Mouse (Mus musculus): ENCODE measurements around the gene Gm10447. TPM values are rescaled to one million over a fixed set of nuclear protein-coding genes. Genes with fewer than 3 reads are reported as not detected.

Gene Gm10447
- polyA plus RNA-seq, 1 experiment from 2014 or later: 0.13 TPM

- Histone ChIP-seq H3K36me3 (replicated peaks) (no peaks in the 10 kb centered on the region), H3K9ac (no peak overlapping the region), H3K4me3 (replicated peaks) (no peak overlapping the region), H3K4me1 (peaks cover 27% of the 10 kb centered on the region), H3K27ac (no peak overlapping the region), H3K4me2 (no peak overlapping the region), H3K9me3 (no peaks in the 10 kb centered on the region), H3K27me3 (peaks cover 43% of the 10 kb centered on the region)
- 85% methylated on average over 5 of the region's 5 CpGs for WGBS
- no peak for ATAC-seq (ENCODE audit: low FRiP score)
These were observed 32.1 kb upstream of the Gm10447 start for GRCm38 (mm10) chr11:53489007-53489406.

GRCm38 (mm10) chr11:53486822-53487594 is 30.1 kb upstream of the Gm10447 start:
- Histone ChIP-seq H3K36me3 (replicated peaks) (no peaks in the 10 kb centered on the region), H3K27me3 (peaks cover 56% of the 10 kb centered on the region), H3K4me2 (peak overlapping the region; percentile 44), H3K4me1 (peaks cover 11% of the 10 kb centered on the region), H3K9me3 (no peaks in the 10 kb centered on the region), H3K9ac (0 out of 2 replicates have a peak overlapping the region, but pooled peaks have one; percentile 21), H3K4me3 (replicated peaks) (peak overlapping the region; percentile 2), H3K27ac (no peak overlapping the region)
- 0 out of 2 replicates have a peak, but pooled peaks have one; percentile 51 for ATAC-seq (ENCODE audit: low FRiP score)
- WGBS: 17% methylated on average over 27 of the region's 27 CpGs

- Histone ChIP-seq H3K36me3 (replicated peaks) (no peaks in the 10 kb centered on the region), H3K27ac (no peak overlapping the region), H3K9me3 (no peaks in the 10 kb centered on the region), H3K4me3 (replicated peaks) (no peak overlapping the region), H3K4me1 (peaks cover 6% of the 10 kb centered on the region; the same call in 1 of the 2 replicates), H3K9ac (no peak overlapping the region), H3K4me2 (no peak overlapping the region), H3K27me3 (peaks cover 63% of the 10 kb centered on the region)
- WGBS: 75% methylated on average over 3 of the region's 3 CpGs
- ATAC-seq (ENCODE audit: low FRiP score): no peak
These were observed 29.4 kb upstream of the Gm10447 start for GRCm38 (mm10) chr11:53486351-53486750.

- H3K27ac ChIP-seq: no peak overlapping the region
- ATAC-seq (ENCODE audit: low FRiP score): no peak
- WGBS: 40% methylated on average over 3 of the region's 3 CpGs
- no peak overlapping the region for H3K4me2 ChIP-seq
- H3K4me3 ChIP-seq (replicated peaks): no peak overlapping the region
- H3K9ac ChIP-seq: no peak overlapping the region
- peaks cover 6% of the 10 kb centered on the region; the same call in 1 of the 2 replicates for H3K4me1 ChIP-seq
- no peaks in the 10 kb centered on the region for H3K36me3 ChIP-seq (replicated peaks)
- H3K9me3 ChIP-seq: no peaks in the 10 kb centered on the region
- H3K27me3 ChIP-seq: peaks cover 68% of the 10 kb centered on the region
These were observed 28.8 kb upstream of the Gm10447 start for GRCm38 (mm10) chr11:53485719-53486118.

GRCm38 (mm10) chr11:53483159-53483891 is 26.4 kb upstream of the Gm10447 start:
- ATAC-seq (ENCODE audit: low FRiP score): no peak
- Histone ChIP-seq H3K4me1 (peaks cover 24% of the 10 kb centered on the region), H3K4me3 (replicated peaks) (no peak overlapping the region), H3K27me3 (peaks cover 75% of the 10 kb centered on the region), H3K36me3 (replicated peaks) (no peaks in the 10 kb centered on the region), H3K9me3 (0 out of 2 replicates have a peak, but pooled peaks cover 4% of the 10 kb centered on the region), H3K4me2 (no peak overlapping the region), H3K27ac (no peak overlapping the region), H3K9ac (no peak overlapping the region)
- WGBS: 83% methylated on average over 9 of the region's 9 CpGs

GRCm38 (mm10) chr11:53481088-53481730 is 24.3 kb upstream of the Gm10447 start:
- peaks cover 65% of the 10 kb centered on the region for H3K27me3 ChIP-seq
- no peak overlapping the region for H3K4me3 ChIP-seq (replicated peaks)
- no peak for ATAC-seq (ENCODE audit: low FRiP score)
- no peak overlapping the region for H3K9ac ChIP-seq
- H3K9me3 ChIP-seq: 0 out of 2 replicates have a peak, but pooled peaks cover 4% of the 10 kb centered on the region
- WGBS: 78% methylated on average over 4 of the region's 4 CpGs
- H3K36me3 ChIP-seq (replicated peaks): no peaks in the 10 kb centered on the region
- H3K4me1 ChIP-seq: peaks cover 23% of the 10 kb centered on the region
- H3K27ac ChIP-seq: no peak overlapping the region
- H3K4me2 ChIP-seq: no peak overlapping the region

- peaks cover 33% of the 10 kb centered on the region for H3K4me1 ChIP-seq
- H3K4me3 ChIP-seq (replicated peaks): peak within 1 kb of the TSS; percentile 48
- peak; percentile 40; the same call in 1 of the 2 replicates for ATAC-seq (ENCODE audit: low FRiP score)
- H3K9ac ChIP-seq: peak within 1 kb of the TSS; percentile 48
- 0 out of 2 replicates have a peak, but pooled peaks cover 4% of the 10 kb centered on the region for H3K9me3 ChIP-seq
- H3K36me3 ChIP-seq (replicated peaks): no peaks in the 10 kb centered on the region
- peaks cover 60% of the 10 kb centered on the region for H3K27me3 ChIP-seq
- WGBS: 5% methylated on average over 40 of the region's 40 CpGs
- peak within 1 kb of the TSS; percentile 46; the same call in 1 of the 2 replicates for H3K27ac ChIP-seq
- peak within 1 kb of the TSS; percentile 72 for H3K4me2 ChIP-seq
These were observed 22.9 kb upstream of the Gm10447 start, which contains the start of the genes Gm9945 and Sowaha for GRCm38 (mm10) chr11:53479783-53480301. TSS of gene Gm9945 (plus strand) at chr11:53480166. TSS of gene Sowaha (minus strand) at chr11:53480274.

- Histone ChIP-seq H3K9me3 (0 out of 2 replicates have a peak, but pooled peaks cover 4% of the 10 kb centered on the region), H3K27ac (peak overlapping the region; percentile 46; the same call in 1 of the 2 replicates), H3K4me2 (peak overlapping the region; percentile 72), H3K4me1 (peaks cover 33% of the 10 kb centered on the region), H3K4me3 (replicated peaks) (peak overlapping the region; percentile 48), H3K27me3 (peaks cover 62% of the 10 kb centered on the region), H3K9ac (peak overlapping the region; percentile 48), H3K36me3 (replicated peaks) (no peaks in the 10 kb centered on the region)
- WGBS: 1% methylated on average over 62 of the region's 62 CpGs
- ATAC-seq (ENCODE audit: low FRiP score): 0 out of 2 replicates have a peak, but pooled peaks have one; percentile 39
These were observed 22.4 kb upstream of the Gm10447 start for GRCm38 (mm10) chr11:53479171-53479782.

- H3K9me3 ChIP-seq: 0 out of 2 replicates have a peak, but pooled peaks cover 4% of the 10 kb centered on the region
- H3K27me3 ChIP-seq: peaks cover 66% of the 10 kb centered on the region
- H3K9ac ChIP-seq: peak overlapping the region; percentile 48; the same call in 1 of the 2 replicates
- peak overlapping the region; percentile 48 for H3K4me3 ChIP-seq (replicated peaks)
- no peaks in the 10 kb centered on the region for H3K36me3 ChIP-seq (replicated peaks)
- no peak overlapping the region for H3K27ac ChIP-seq
- peak overlapping the region; percentile 72 for H3K4me2 ChIP-seq
- WGBS: 4% methylated on average over 74 of the region's 79 CpGs
- peaks cover 33% of the 10 kb centered on the region for H3K4me1 ChIP-seq
- no peak for ATAC-seq (ENCODE audit: low FRiP score)
These were observed 21.7 kb upstream of the Gm10447 start for GRCm38 (mm10) chr11:53478383-53479170.

- no peak overlapping the region for H3K9ac ChIP-seq
- no peak for ATAC-seq (ENCODE audit: low FRiP score)
- H3K4me2 ChIP-seq: no peak overlapping the region
- H3K27ac ChIP-seq: no peak overlapping the region
- 0 out of 2 replicates have a peak overlapping the region, but pooled peaks have one; percentile 48 for H3K4me3 ChIP-seq (replicated peaks)
- H3K36me3 ChIP-seq (replicated peaks): no peaks in the 10 kb centered on the region
- peaks cover 33% of the 10 kb centered on the region for H3K4me1 ChIP-seq
- H3K9me3 ChIP-seq: 0 out of 2 replicates have a peak, but pooled peaks cover 4% of the 10 kb centered on the region
- peaks cover 65% of the 10 kb centered on the region for H3K27me3 ChIP-seq
- 55% methylated on average over 7 of the region's 7 CpGs for WGBS
These were observed 20.9 kb upstream of the Gm10447 start for GRCm38 (mm10) chr11:53477833-53478232.

Measured in forebrain, embryonic 12.5 days (tissue).